Mouse (Mus musculus) neutrophil, adult 5-6 weeks (primary cell): Measurements from ENCODE around the gene Crebrf. TPM values are rescaled to one million over a fixed set of nuclear protein-coding genes. Genes with fewer than 3 reads are reported as not detected.

Experiments used
- ATAC-seq: fragments of 151-379, 151-347 bp; 2 replicates; pipeline ENCODE4 v1.8.0; 2017; ENCODE audit warnings: mild to moderate bottlenecking, moderate TSS enrichment; ENCODE audit not compliant: insufficient number of reproducible peaks, poor library complexity, low FRiP score, severe bottlenecking; ENCODE audit errors: extremely low read depth
- total RNA-seq: library from RNA; stranded (forward); fragments of 200-1000 nt; gene quantifications from 2 replicates; pipeline ENCODE4 v1.2.3, GENCODE M21; 2017

The Crebrf gene
- total RNA-seq, 1 experiment from 2014 or later, result 193 TPM

DNA sequence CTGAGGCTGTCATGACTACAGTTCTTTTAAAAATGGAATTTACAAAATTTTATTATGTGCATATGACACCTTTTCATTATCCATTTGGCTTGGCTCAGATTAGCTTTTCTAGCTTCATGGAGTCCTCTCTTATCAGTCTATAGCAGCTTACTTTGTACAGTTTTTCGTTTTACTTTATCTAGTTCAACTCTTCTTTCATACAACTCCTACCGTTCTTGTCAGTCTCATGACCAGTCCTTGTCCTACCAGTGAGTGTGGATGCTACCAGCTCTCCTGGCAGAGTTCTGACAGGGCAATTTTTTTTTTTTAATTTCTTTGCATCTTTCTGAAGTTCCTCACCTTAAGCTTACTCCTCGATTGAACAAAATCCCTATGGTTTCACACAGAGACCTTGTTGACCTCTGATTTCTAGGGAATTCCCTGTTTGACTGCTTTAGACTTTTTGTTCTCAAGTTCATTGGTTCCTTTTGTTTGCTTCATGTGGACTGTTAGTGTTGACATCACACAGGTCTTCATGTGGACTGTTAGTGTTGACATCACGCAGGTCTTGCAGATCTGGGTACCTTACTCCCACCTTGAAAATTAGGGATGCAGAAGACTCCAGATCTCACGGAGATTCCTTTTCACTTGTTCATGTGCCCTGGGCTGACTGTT lies 51.8 kb downstream of the Crebrf start:
- no peak for ATAC-seq

DNA sequence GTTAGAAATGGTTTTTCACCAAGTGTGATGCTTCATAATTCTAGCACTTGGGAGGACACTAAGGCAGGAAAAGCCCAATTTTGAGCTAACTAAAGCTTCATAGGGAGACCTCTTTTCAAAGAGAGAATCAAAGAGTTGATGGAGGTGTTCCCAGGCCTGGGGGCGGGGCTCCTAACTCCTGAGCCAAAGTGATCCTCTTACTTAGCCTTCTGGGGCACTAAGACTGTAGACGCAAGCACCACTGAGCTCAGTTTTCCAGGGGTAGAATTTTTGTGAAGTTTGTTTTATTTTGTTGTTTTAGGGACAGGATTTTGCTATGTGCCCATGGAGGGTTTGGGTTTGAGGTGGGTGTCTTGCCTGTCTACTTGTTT lies 52.3 kb downstream of the Crebrf start:
- ATAC-seq, result no peak

DNA sequence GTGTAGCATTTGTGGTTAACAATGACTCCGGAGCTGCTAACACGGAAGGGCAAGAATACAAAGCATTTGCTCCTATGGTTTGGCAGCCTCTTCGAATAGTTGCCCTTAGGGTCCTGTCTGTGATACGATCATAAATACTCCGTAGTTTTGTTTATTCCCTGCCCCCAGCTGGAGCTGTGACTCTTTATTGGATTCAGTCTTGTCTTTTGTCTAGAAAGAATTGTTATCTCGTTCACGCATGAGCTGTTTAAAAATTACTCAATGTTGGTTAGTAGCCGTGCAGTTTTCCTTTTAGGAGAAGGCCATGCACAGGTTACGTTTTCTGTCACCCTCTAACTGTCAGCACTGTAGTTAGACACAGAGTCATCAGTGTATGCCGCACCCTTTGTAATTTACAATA lies 60.8 kb downstream of the Crebrf start:
- no peak for ATAC-seq

DNA sequence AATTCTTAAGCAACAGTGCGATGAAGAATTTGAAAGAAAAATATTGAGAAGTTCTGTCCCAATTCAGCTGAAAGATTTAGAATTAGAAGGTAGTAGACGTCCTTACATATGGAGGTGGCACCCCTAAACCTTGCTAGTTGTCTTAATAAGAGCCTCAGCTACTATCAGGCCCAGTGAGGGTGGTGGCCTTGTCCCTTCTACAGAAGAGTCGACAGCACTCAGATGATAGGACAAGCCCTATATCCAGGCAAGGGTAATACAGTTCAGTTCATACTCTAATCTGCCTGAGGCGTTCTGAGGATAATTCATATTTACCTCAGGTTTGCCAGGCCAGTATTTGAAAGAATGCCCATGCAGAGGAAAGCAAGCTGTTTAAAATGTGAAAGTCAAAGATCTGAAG lies 62.6 kb downstream of the Crebrf start:
- ATAC-seq, result no peak

DNA sequence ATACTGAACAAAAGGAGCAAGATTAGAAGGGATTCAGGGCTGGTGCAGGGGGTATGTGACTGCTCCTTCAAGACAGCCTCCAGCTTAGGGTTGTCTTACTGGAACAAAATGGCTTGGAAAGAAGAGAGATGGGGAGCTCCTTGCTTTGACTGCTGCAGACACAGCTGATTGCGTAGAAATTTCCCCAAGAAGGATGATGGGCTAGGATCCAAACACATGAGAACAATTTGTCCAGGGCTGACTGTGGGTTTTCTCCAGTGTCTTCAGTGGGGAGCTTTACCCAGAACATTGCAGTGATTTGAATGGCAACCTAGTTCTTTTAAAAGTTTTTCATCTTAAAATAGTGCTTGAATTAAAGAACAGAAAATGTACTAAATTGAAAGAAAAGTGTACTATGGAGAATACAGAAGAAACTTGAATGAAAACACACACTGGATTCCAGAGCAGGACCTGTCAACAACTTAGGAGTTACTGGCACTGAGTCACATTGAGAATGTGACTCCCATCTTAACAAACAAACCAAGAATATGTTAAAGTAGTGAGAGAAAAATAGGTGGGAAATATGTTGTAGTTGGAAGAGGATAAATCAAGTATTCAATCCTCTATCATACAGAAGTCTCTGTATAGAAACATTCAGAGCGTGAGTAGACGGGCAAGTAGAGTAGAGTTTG lies 63.1 kb downstream of the Crebrf start:
- ATAC-seq, result no peak

DNA sequence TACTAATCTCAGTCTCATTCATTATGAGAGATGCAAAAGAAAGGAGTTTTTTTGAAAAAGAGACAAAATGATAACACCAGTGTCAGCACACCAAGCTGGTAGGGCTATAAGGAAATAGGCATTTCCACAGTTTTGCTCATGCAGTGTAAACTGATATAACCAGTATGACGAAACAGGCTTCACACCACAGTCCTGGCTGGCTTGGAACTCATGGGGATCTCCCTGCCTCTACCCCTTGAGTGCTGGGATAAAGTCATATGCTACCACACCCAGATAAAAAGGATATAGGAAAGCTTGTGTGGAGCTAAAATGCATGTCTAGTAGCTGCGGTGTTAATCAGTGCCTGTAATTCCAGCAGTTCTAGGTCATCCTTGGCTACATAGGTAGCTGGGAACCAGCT lies 64.0 kb downstream of the Crebrf start:
- ATAC-seq, result no peak

DNA sequence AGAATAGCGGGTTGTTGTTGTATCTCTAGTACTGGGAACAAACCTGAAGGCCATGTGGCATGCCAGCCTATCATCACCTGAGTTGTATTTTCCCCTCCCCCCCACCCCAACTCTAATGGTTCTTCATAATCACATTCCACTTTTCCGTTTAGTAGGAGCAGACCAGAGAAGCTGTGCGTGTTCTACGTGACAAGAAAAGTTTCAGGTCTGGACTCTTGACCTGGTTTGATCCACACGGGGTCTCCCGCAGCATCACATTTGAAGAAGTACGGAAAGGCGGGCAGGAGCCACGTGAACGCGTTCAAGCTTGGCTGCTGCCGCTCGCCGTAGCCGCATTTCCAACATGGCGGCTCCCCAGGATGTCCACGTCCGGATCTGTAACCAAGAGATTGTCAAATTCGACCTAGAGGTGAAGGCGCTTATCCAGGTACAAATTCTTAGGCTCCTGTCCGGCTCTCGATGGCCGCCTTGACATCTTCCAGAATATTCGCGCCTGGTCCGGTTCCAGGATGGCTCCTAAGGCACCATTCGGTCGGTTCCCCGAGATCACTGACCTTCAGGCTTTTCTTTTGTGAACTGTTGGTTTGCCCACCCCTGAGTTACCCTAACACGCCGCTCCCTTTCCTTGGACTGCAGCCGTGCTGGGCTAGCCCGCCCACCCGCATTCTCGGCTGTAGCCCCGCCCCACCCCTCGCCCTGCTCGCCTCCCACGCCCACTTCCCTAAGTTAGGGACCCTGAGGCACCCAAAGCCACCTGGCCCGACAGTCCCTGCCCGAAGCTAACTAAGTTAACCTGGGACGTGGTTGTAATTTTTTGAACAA lies 65.5 kb downstream of the Crebrf start, which contains the start of gene Bnip1:
Bnip1 (plus strand) TSS at position 317 of the 822 bp plus-strand sequence.
- ATAC-seq, result peak; percentile 58; the same call in 1 of the 2 replicates

DNA sequence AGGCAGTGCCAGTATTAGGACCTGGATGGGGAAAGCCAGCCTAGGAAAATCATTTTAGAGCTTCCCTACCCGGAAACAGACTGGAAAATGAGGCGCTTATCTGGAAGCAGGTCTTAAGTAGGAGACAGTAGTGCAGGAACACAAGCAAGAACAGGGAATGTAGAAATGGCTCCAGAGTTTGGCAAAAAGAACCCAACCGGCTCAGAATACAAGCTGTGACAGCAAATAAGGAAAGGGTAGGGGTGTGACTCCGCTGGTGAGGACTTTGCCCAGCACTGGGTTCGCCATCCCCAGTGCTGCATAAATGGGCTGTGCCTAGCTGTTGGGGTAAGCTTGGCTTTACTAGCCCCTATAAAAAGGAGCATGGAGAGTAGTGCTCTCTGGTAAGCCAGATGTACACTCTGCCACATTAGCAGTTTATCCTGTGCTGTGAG lies 66.2 kb downstream of the Crebrf start:
- ATAC-seq, result no peak

DNA sequence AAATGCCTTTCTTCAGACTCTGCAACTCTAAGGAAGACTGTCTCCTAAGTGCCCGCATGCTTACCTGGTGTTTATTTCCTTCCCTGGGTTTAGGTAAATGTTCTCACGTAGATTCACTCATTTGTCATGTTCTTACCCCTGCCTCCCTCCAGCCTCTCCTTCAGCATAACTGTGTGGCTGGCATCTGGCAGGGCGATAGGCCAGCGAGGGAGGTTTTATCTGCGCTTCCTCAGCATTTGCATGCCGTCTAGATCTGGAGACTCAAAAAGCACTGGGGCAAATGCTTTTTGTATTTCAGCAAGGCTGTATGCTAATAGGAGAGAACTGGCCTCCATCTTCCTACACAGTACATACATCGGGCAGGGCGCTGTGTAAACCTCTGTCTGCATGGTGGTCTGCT lies 69.1 kb downstream of the Crebrf start:
- no peak for ATAC-seq

DNA sequence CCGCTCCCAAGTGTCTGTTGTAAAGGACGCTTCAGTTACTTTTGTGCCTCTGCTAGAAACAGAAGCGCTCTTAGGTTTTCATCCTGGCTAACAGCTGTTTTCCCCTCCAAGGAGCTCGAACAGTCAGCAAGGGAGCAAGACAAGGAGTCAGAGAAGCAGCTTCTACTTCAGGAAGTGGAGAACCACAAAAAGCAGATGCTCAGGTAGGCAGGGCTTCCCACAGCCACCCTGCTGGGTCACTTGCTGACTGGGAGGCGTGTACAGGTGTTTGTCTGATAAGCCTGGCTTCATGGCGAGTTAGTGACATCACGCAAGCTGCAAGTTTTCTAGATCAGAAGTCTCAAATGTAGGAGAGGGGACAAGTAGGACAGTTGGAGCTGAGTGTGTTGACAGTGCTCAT lies 71.1 kb downstream of the Crebrf start:
- no peak for ATAC-seq

DNA sequence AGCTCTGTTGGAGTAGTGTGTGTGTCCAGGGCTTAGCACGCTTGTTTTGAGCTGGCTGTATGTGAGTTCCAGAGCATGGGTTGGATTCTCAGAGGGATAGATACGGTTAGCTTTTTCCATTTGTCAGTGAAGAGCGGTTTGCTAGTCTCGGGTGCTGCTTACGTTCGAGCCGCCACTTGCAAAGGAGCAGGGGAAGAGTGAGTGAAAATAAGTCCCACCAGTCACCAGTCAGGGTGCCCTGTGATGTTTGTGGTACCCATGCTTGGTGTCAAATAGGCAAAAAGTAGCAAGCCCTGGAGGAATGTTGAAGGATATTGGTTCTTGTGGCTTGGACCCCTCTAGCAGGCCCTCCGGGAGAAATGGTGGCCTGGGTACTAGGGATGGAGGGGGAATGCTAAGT lies 73.5 kb downstream of the Crebrf start:
- no peak for ATAC-seq

DNA sequence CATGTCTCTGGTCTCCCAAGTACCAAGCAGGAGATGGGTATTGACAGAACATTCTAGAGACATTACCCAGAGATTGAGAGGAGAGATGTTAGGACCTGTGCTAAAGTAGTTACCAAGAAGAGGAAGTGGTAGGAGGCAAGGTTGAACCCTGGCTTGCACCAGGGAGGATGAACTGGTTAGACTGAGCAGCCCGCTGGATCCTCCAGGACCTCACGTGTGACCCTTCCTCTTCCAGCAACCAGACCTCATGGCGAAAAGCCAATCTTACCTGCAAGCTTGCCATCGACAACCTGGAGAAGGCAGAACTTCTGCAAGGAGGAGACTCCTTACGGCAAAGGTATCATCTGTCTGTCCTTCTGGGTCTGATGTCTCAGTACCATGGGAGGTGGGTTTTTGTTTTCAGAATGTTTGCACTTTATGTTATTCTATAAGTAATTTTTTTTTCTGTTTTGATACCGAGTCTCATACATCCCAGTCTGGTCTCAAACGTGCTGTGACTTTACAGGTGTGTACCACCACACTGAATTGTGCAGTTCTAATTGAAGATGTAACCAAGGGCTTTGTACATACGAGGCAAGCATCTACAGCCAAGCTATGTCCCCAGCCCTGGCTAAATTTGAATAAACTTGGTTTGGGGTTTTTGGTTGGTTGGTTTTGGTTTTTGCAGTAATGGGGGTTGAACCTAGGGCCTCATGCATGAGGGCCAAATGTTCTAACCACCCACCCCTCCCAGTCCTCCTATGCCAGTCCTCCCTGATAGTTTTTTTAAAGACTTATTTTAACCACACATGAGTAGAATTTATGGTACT lies 74.2 kb downstream of the Crebrf start:
- ATAC-seq, result peak; percentile 18; the same call in 1 of the 2 replicates

DNA sequence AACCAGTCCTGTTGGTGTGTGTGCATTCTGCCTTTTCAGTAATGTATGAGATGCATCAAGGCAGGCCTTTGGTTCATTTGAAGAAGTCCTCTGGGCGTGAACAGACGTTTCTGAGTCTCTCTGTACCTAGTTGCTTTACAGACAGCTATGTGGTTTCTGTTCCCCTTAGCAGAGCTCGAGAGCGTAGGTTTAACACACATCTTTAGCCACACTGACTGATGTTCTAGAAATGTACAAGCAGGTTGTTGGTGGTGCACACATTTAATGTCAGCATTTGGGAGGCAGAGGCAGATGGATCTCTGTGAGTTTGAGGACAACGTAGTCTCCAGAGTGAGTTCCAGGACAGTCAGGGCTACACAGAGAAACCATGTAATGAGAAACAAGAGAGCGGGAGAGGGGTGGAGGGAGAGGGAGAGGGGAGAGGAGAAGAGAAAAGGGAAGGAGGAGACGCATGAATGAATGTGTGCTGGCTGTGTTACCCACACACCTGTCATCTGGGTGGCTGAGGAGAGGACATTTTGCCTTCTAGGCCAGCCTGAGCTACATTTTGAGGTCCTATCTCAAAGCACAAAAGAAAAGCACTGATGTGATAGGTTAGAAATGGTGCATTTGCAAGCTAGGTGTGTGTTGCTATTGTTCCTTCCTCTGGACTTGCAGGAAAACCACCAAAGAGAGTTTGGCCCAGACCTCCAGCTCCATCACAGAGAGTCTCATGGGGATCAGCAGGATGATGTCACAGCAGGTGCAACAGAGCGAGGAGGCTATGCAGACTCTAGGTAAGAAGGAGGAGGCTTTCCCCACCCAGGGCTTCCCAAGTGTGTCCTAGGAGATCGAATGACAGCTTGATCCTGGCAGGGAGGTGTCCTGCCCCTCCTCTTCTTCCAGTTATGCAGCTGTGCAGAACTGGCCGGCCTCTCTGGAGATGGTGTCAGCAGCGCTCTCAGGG lies 75.1 kb downstream of the Crebrf start:
- peak; percentile 60 for ATAC-seq

DNA sequence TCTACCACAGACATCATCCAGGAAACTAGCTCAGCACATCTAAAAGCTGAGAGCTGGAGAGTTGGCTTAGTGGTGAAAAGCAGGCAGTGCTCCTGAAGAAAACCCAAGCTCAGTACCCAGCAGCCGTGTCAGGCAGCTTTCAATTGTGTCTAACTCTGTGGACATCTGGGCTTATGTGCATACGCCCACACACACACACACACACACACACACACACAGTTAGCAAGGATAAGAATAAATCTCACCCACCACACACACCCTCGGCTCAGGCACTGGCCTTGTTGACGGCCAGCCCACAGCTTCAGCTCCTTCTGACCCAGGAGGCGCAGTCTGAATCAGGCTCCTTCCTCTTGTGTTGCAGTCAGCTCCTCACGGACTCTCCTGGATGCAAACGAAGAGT lies 76.1 kb downstream of the Crebrf start:
- ATAC-seq, result no peak

DNA sequence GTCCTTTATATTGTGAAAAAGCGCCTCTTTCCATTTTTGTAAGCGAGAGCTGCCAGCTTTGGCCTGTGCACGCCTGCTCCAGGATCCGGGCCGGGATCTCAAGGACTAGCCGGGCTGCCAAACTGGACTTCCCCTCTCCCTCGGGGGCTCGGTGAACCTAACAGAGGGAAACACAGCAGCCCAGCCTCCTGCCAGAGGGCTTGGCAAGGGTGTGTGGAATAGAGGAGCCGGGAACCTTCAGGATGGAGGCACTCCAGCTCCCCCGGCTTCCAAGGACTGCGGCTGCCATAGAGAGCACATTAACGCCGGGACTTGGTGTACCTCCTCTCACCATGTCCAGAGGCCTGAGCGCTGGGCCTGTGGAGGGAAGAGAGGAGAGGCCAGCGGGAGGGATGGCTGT lies 76.6 kb downstream of the Crebrf start:
- ATAC-seq, result no peak

DNA sequence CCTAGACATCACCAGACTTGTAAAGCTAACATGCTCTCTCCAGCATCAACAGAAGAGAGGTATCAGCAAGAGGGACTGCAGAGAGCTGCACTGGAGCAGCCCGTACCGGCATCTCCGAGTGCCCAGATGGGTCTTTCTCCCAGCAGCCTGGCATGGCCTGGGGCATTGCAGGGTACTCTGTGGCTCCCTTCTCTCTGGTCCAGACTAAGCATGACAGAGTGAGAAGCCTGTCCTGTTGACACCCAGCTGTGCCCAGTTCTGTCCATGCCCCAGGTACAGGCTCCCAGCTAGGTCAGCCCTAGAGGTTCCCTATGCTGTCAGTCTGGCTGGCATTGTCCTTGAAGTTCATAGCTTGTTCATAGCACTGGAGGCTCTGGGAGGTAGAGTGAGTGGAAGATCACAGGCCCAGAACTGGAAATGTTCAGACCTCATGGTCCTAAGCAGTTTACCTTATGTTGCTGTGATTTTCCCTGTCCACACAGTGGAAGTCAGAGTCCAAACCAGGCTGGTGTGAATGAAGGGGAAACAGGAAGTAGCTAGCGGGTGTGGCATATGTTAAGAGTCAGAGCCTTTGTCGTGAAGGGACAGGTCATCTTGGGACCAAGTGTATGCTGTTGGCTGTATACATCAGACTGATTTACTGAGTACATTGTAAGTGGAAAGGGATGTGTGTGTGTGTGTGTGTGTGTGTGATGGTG lies 77.8 kb downstream of the Crebrf start:
- no peak for ATAC-seq

DNA sequence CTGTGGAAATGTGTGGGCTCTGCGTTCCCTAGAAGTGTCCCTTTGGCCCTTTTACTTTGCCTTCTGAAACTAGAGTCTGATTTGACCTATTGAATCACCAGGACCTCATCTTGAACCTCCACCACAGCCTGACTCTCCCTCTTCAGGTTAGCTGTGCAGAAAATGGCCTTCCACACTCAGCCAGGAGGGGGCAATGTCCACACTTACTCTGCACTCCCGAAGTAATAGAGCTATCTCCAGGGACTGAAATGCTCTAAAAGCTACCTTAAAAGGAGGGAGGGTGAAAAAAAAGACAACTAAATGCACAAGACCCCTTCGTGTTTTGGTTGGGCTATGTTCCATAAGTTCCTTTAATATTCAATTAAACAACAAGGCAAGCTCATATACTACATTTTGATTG lies 79.3 kb downstream of the Crebrf start:
- peak; percentile 38; the same call in 1 of the 2 replicates for ATAC-seq

DNA sequence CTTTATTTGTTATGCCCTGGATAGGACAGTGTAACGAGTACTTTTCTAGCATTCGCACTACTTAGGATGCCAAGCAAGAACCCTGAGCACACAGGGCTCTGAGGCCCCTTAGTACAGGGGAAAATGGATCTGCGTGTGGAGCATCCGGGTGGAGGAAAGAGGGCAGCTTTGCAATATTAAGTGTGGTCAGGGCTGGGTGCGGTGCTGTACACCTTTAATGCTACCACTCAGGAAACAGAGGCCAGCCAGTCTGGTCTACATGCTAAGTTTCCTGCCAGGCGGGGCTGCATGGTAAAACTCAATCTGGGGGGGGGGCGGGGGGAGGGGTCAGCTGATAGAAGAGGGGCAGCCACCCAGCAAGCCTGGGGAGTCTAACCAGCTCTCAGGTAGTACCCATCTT lies 79.9 kb downstream of the Crebrf start:
- ATAC-seq, result no peak
